15 mouse cellular contexts compared by ENCODE assay signal in genomic region chr16:7527923-7528776, GRCm38 (mm10).
A peak's percentile ranks its signal among the peaks of the same experiment; 100 is the strongest.
DNase-seq lines count a peak whose midpoint lies in the region; ATAC-seq lines count a peak whose summit lies in the region.
"Had no signal": no experiment of that assay in that cellular context is flagged by ENCODE, and none has a peak within 500 bp of the region (broad histone marks: within the 10 kb centered on the region; RNA-seq: fewer than 3 reads in every experiment).

No protein-coding gene starts in this region.

- no peak overlapping the region for H3K9ac ChIP-seq in embryonic facial prominence, embryonic 15.5 days
- no peak overlapping the region; the same call in 1 of the 2 replicates for H3K9ac ChIP-seq in hindbrain, embryonic 12.5 days
- no peak overlapping the region for H3K9ac ChIP-seq in neural tube, embryonic 12.5 days

- H3K4me3 ChIP-seq in embryonic facial prominence, embryonic 15.5 days (replicated peaks): no peak overlapping the region
- H3K4me3 ChIP-seq in hindbrain, embryonic 12.5 days: no peak overlapping the region
- no peak overlapping the region for H3K4me3 ChIP-seq in neural tube, embryonic 12.5 days
- H3K4me3 ChIP-seq: heart, embryonic 10.5 days; myocyte had no signal

- H3K27me3 ChIP-seq in embryonic facial prominence, embryonic 15.5 days: no peaks in the 10 kb centered on the region
- no peaks in the 10 kb centered on the region for H3K27me3 ChIP-seq in hindbrain, embryonic 12.5 days
- no peaks in the 10 kb centered on the region for H3K27me3 ChIP-seq in neural tube, embryonic 12.5 days (replicated peaks)

- WGBS in embryonic facial prominence, embryonic 15.5 days: 22% methylated on average over 6 of the region's 6 CpGs
- 50% methylated on average over 6 of the region's 6 CpGs for WGBS in hindbrain, embryonic 12.5 days
- 34% methylated on average over 6 of the region's 6 CpGs for WGBS in neural tube, embryonic 12.5 days

- no peaks in the 10 kb centered on the region for H3K9me3 ChIP-seq in embryonic facial prominence, embryonic 15.5 days (replicated peaks)
- H3K9me3 ChIP-seq in hindbrain, embryonic 12.5 days (replicated peaks): no peaks in the 10 kb centered on the region
- H3K9me3 ChIP-seq in neural tube, embryonic 12.5 days: no peaks in the 10 kb centered on the region
- H3K9me3 ChIP-seq: heart, embryonic 10.5 days had no signal

- peak overlapping the region; percentile 28 for H3K4me2 ChIP-seq in embryonic facial prominence, embryonic 15.5 days (replicated peaks)
- H3K4me2 ChIP-seq in hindbrain, embryonic 12.5 days (replicated peaks): no peak overlapping the region
- H3K4me2 ChIP-seq in neural tube, embryonic 12.5 days (replicated peaks): peak overlapping the region; percentile 25; the same call in 1 of the 2 replicates

- H3K4me1 ChIP-seq in embryonic facial prominence, embryonic 15.5 days: 0 out of 2 replicates have a peak, but pooled peaks cover 8% of the 10 kb centered on the region
- peaks cover 18% of the 10 kb centered on the region for H3K4me1 ChIP-seq in hindbrain, embryonic 12.5 days
- peaks cover 16% of the 10 kb centered on the region for H3K4me1 ChIP-seq in neural tube, embryonic 12.5 days
- H3K4me1 ChIP-seq: heart, embryonic 10.5 days had no signal

- ATAC-seq in embryonic facial prominence, embryonic 15.5 days (ENCODE audit: insufficient number of reproducible peaks, low FRiP score, low TSS enrichment, low read depth): no peak; the same call in 1 of the 2 replicates
- ATAC-seq in hindbrain, embryonic 12.5 days (ENCODE audit: low FRiP score): peak; percentile 78
- ATAC-seq in neural tube, embryonic 12.5 days (ENCODE audit: low FRiP score, low read depth): peak; percentile 86
- ATAC-seq: inflammation-experienced regulatory T-cells, adult 6 months had no signal

- no peaks in the 10 kb centered on the region for H3K36me3 ChIP-seq in embryonic facial prominence, embryonic 15.5 days
- no peaks in the 10 kb centered on the region for H3K36me3 ChIP-seq in hindbrain, embryonic 12.5 days
- H3K36me3 ChIP-seq in neural tube, embryonic 12.5 days: no peaks in the 10 kb centered on the region
- H3K36me3 ChIP-seq: heart, embryonic 10.5 days had no signal

- H3K27ac ChIP-seq in embryonic facial prominence, embryonic 15.5 days (replicated peaks): peak overlapping the region; percentile 63
- H3K27ac ChIP-seq in hindbrain, embryonic 12.5 days: peak overlapping the region; percentile 85
- peak overlapping the region; percentile 46; the same call in 1 of the 2 replicates for H3K27ac ChIP-seq in neural tube, embryonic 12.5 days
- H3K27ac ChIP-seq: heart, embryonic 10.5 days had no signal

- DNase-seq in layer of hippocampus, postnatal 10 days (ENCODE audit: low spot score in 2 of 2): peak; percentile 14 to 17
- no peak for DNase-seq in layer of hippocampus, adult 18-20 months (ENCODE audit: low spot score in 2 of 2)
- DNase-seq in frontal cortex, postnatal 25 days (ENCODE audit: low spot score in 2 of 2): no peak
- DNase-seq in liver: no peak
- no peak for DNase-seq in cerebellum, adult 8-10 months
- DNase-seq: cerebellum, adult 9-10 months; kidney, postnatal 4 days; lung, postnatal 14 days; thymus, postnatal 25 days had no signal

Comparison
In these comparisons a context has a peak if more than half of its experiments do, and no peak if none do; other contexts are left out.
1. DNase-seq: peak in layer of hippocampus, postnatal 10 days (2 of 2); none in layer of hippocampus, adult 18-20 months (0 of 2), frontal cortex, postnatal 25 days (0 of 2), liver (single experiment) and cerebellum, adult 8-10 months (single experiment).
2. Peak in every context shown above with its lines, with median percentiles within 50 percentile points of each other: H3K27ac ChIP-seq.